Mouse (Mus musculus) C2C12 (cell line): ENCODE measurements around the gene Ctdnep1. TPM values are rescaled to one million over a fixed set of nuclear protein-coding genes. Genes with fewer than 3 reads are reported as not detected.

Source experiments
- H3K27me3 ChIP-seq: one replicate; pipeline ENCODE4 v1.6.1; 2011; ENCODE audit not compliant: control insufficient read depth, insufficient read depth, insufficient read length
- H3K36me3 ChIP-seq: one replicate; pipeline ENCODE4 v1.6.1; 2011; ENCODE audit not compliant: control insufficient read depth, insufficient read depth
- H3K4me3 ChIP-seq: one replicate; pipeline ENCODE4 v1.5.1; 2011; ENCODE audit warnings: mild to moderate bottlenecking, control low read depth; ENCODE audit not compliant: poor library complexity, insufficient read depth, severe bottlenecking
- H3K79me2 ChIP-seq: one replicate; pipeline ENCODE4 v1.6.1; 2011; ENCODE audit not compliant: control insufficient read depth, insufficient read depth
- H3K79me3 ChIP-seq: one replicate; pipeline ENCODE4 v1.6.1; 2011; ENCODE audit warnings: low read depth, control low read depth
- H3ac ChIP-seq: one replicate; pipeline ENCODE3; 2011; ENCODE audit warnings: low read depth; ENCODE audit not compliant: control insufficient read depth, insufficient read length
- CEBPB ChIP-seq: IDR thresholded peaks from one replicate; pipeline ENCODE4 v1.6.1; 2011; ENCODE audit warnings: low read depth, mild to moderate bottlenecking, control low read depth, moderate library complexity
- CTCF ChIP-seq: IDR thresholded peaks from one replicate; pipeline ENCODE4 v1.5.1; 2011; ENCODE audit not compliant: control insufficient read depth, insufficient read depth, insufficient read length
- FOSL1 ChIP-seq: IDR thresholded peaks from one replicate; pipeline ENCODE4 v1.8.0; 2011; ENCODE audit warnings: mild to moderate bottlenecking, low read length; ENCODE audit not compliant: poor library complexity, insufficient read depth, severe bottlenecking
- MAX ChIP-seq: IDR thresholded peaks from one replicate; pipeline ENCODE4 v1.6.1; 2011; ENCODE audit warnings: mild to moderate bottlenecking, control low read depth
- MYOD1 ChIP-seq: IDR thresholded peaks from one replicate; pipeline ENCODE4 v1.6.1; 2011; ENCODE audit warnings: low read depth; ENCODE audit not compliant: control insufficient read depth, insufficient read length
- MYOG ChIP-seq: IDR thresholded peaks from one replicate; pipeline ENCODE4 v1.6.1; 2011; ENCODE audit not compliant: control insufficient read depth, insufficient read length; ENCODE audit errors: extremely low read depth
- USF1 ChIP-seq: IDR thresholded peaks from one replicate; pipeline ENCODE4 v1.6.1; 2011; ENCODE audit warnings: low read depth, mild to moderate bottlenecking, control low read depth, moderate library complexity
- microRNA-seq: library from miRNA; unstranded; fragments of <30 nt; microRNA quantifications from one replicate; pipeline ENCODE4, GENCODE M21; 2019; ENCODE audit warnings: borderline microRNAs expressed
- polyA plus RNA-seq: library from polyadenylated mRNA; unstranded; fragments of >200 nt; fragmentation: generic; extraction: Trizol; gene quantifications from one replicate; pipeline ENCODE4 v1.2.1, GENCODE M21; 2012; ENCODE audit warnings: missing spikeins

The Ctdnep1 gene
- polyA plus RNA-seq, 1 experiment, result 141 TPM

DNA sequence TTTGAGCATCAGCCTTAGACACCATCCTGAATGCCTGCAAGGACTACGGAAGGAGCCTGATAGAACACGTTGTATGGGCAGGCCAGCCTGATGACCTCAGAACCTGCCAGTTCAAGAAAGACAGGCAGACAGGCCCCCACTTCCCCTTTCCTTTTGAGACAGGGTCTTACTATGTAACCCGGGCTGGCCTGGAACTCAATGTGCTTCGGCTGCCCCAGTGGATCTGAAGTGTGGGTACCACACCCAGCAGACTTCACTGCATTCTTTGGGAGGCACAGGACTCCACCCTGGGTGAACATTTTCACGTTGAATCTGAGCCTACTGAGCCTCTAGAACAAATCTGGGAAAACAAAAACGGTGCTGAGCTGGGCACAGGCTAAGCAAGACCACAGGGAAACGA lies 57.2 kb downstream of the Ctdnep1 start:
- Histone ChIP-seq H3K79me3 (no peaks in the 10 kb centered on the region), H3K27me3 (no peaks in the 10 kb centered on the region), H3K36me3 (peaks cover 22% of the 10 kb centered on the region), H3ac (no peak overlapping the region), H3K4me3 (no peak overlapping the region), H3K79me2 (no peaks in the 10 kb centered on the region)
- TF ChIP-seq MAX (no peak), USF1 (no peak), CEBPB (no peak), MYOG (no peak), MYOD1 (no peak), FOSL1 (no peak), CTCF (no peak)

DNA sequence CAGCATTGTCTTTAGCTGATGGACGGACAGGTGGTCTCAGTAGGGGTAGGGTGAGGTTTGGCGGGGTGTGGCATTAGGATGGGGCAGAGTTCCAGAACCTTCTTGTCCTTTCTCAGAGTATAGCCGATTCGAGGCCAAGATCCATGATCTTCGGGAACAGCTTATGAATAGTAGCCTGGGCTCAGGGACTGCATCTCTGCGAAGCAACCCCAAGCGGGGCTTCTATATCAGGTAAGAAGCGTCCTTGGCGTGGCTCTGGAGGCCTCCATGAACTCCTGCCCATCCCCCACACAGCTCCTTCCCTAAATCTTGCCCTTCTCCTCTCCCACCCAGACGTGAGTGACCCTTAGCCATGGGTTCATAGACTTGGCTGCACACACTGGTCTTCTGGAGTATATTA lies 58.7 kb downstream of the Ctdnep1 start:
- Histone ChIP-seq H3K36me3 (peaks cover 31% of the 10 kb centered on the region), H3K79me3 (no peaks in the 10 kb centered on the region), H3K4me3 (no peak overlapping the region), H3K79me2 (no peaks in the 10 kb centered on the region), H3K27me3 (no peaks in the 10 kb centered on the region), H3ac (no peak overlapping the region)
- TF ChIP-seq MYOD1, result no peak
- TF ChIP-seq USF1, result no peak
- TF ChIP-seq CEBPB, result no peak
- no peak for TF ChIP-seq MAX
- TF ChIP-seq CTCF, result no peak
- TF ChIP-seq MYOG, result no peak
- TF ChIP-seq FOSL1, result no peak

DNA sequence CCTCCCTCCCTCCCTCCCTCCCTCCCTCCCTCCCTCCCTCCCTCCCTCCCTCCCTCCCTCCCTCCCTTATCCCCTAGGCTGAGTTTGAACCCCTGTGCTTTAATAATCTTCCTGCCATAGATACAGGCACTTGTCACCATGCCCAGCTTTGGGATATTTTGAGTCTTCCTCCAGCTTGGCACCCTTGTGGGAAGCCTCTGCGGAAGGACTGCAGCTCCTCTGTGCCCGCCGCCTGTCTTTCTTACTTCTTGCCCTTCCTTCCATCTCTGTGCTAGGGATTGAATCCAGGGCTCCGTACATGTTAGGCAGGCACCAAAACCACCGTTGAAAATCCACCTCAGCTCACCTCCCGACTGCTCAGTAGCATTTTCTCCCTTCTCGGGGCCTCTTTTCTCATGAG lies 59.2 kb downstream of the Ctdnep1 start:
- Histone ChIP-seq H3K36me3 (peaks cover 32% of the 10 kb centered on the region), H3K79me2 (no peaks in the 10 kb centered on the region), H3K79me3 (no peaks in the 10 kb centered on the region), H3K4me3 (no peak overlapping the region), H3ac (no peak overlapping the region), H3K27me3 (no peaks in the 10 kb centered on the region)
- no peak for TF ChIP-seq CEBPB
- no peak for TF ChIP-seq FOSL1
- TF ChIP-seq MAX, result no peak
- TF ChIP-seq USF1, result no peak
- no peak for TF ChIP-seq CTCF
- no peak for TF ChIP-seq MYOG
- no peak for TF ChIP-seq MYOD1

Small RNA genes lying within 50 kb of the gene (microRNA-seq; reads per million reads assigned to microRNA genes)
- gene Gm44349 (0.20 reads per million), gene Mir324 (2,750 reads per million, percentile 90 among the genes with 10 or more reads in this experiment)

Other genes with a start within 250 kb of the Ctdnep1 start
- gene Polr2a, start 222.5 kb upstream of the Ctdnep1 start, polyA plus RNA-seq, result 84.2 TPM
- gene Slc35g3, start 219.2 kb upstream of the Ctdnep1 start, polyA plus RNA-seq, result 0.08 TPM
- gene Zbtb4, start 215.2 kb upstream of the Ctdnep1 start, polyA plus RNA-seq, result 3.0 TPM
- gene Chrnb1, start 185.2 kb upstream of the Ctdnep1 start, polyA plus RNA-seq, result 37.7 TPM
- 4.2 TPM for gene Fgf11, start 179.3 kb upstream of the Ctdnep1 start, polyA plus RNA-seq
- gene Tmem102, start 175.5 kb upstream of the Ctdnep1 start, polyA plus RNA-seq, result 0.32 TPM
- gene Gm39566, start 165.9 kb upstream of the Ctdnep1 start, polyA plus RNA-seq, result not detected
- not detected for gene Spem2, start 162.7 kb upstream of the Ctdnep1 start, polyA plus RNA-seq
- not detected for gene Spem1, start 159.0 kb upstream of the Ctdnep1 start, polyA plus RNA-seq
- 10.7 TPM for gene Nlgn2, start 143.4 kb upstream of the Ctdnep1 start, polyA plus RNA-seq
- 260 TPM for gene Tmem256, start 142.6 kb upstream of the Ctdnep1 start, polyA plus RNA-seq
- gene Plscr3, start 134.8 kb upstream of the Ctdnep1 start, polyA plus RNA-seq, result 82.7 TPM
- gene Tnk1, start 122.4 kb upstream of the Ctdnep1 start, polyA plus RNA-seq, result not detected
- not detected for gene Tmem95, start 103.1 kb upstream of the Ctdnep1 start, polyA plus RNA-seq
- gene Kctd11, start 99.8 kb upstream of the Ctdnep1 start, polyA plus RNA-seq, result 17.2 TPM
- gene Acap1, start 85.6 kb upstream of the Ctdnep1 start, polyA plus RNA-seq, result 0.21 TPM
- gene 2810408A11Rik, start 80.2 kb upstream of the Ctdnep1 start, polyA plus RNA-seq, result 2.4 TPM
- 38.4 TPM for gene Neurl4, start 80.1 kb upstream of the Ctdnep1 start, polyA plus RNA-seq
- gene Gps2, start 67.3 kb upstream of the Ctdnep1 start, polyA plus RNA-seq, result 37.3 TPM
- 2,142 TPM for gene Eif5a, start 59.2 kb upstream of the Ctdnep1 start, polyA plus RNA-seq
- 0.02 TPM for gene Ybx2, start 45.4 kb upstream of the Ctdnep1 start, polyA plus RNA-seq
- gene Slc2a4, start 33.0 kb upstream of the Ctdnep1 start, polyA plus RNA-seq, result 0.53 TPM
- gene Cldn7, start 16.4 kb upstream of the Ctdnep1 start, polyA plus RNA-seq, result 0.06 TPM
- 111 TPM for gene Elp5, start 1.4 kb downstream of the Ctdnep1 start, polyA plus RNA-seq
- 362 TPM for gene Gabarap, start 10.0 kb downstream of the Ctdnep1 start, polyA plus RNA-seq
- 93.4 TPM for gene Phf23, start 14.6 kb downstream of the Ctdnep1 start, polyA plus RNA-seq
- 36.4 TPM for gene Dvl2, start 19.4 kb downstream of the Ctdnep1 start, polyA plus RNA-seq
- 87.8 TPM for gene Acadvl, start 34.3 kb downstream of the Ctdnep1 start, polyA plus RNA-seq
- 25.3 TPM for gene Dlg4, start 35.8 kb downstream of the Ctdnep1 start, polyA plus RNA-seq
- gene Asgr1, start 72.9 kb downstream of the Ctdnep1 start, polyA plus RNA-seq, result 4.0 TPM
- 1.3 TPM for gene Asgr2, start 111.5 kb downstream of the Ctdnep1 start, polyA plus RNA-seq
- gene Mgl2, start 149.2 kb downstream of the Ctdnep1 start, polyA plus RNA-seq, result 1.8 TPM
- gene Clec10a, start 175.0 kb downstream of the Ctdnep1 start, polyA plus RNA-seq, result 0.20 TPM
- 145 TPM for gene Slc16a11, start 231.6 kb downstream of the Ctdnep1 start, polyA plus RNA-seq
- gene Slc16a13, start 239.9 kb downstream of the Ctdnep1 start, polyA plus RNA-seq, result 22.0 TPM
- gene Bcl6b, start 248.6 kb downstream of the Ctdnep1 start, polyA plus RNA-seq, result 9.3 TPM